Mouse (Mus musculus): ENCODE data around the gene Krcc1.

DNA sequence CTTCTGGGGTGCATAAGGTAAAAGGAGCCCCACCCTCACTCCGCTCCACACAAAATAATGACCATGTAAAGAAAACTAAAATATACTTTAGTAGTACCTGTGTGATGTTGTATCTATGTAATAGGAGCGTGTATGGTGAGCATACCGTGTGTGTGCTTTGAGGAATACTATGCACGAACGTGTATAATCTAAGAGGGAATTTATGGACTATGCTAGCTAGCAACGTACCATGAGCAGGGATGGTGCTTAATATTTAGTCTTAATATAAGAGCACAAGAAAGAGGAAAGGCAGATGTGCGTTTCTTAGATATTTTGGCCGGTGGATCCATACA lies 454 bp upstream of the Krcc1 start:
- TF ChIP-seq CTCF (IDR thresholded peaks at IDR 0.05; ENCODE audit: borderline replicate concordance, insufficient read depth, low read length) (no peak), POLR2A (IDR thresholded peaks at IDR 0.05; ENCODE audit: low read depth, low read length) (0 out of 2 replicates have a peak, but pooled peaks have one; percentile 71)

Data from embryonic fibroblast, embryonic 13.5 days (primary cell).